Mouse (Mus musculus) myocyte (in vitro differentiated cells): ENCODE results near the gene Fmo5. TPM values are rescaled to one million over a fixed set of nuclear protein-coding genes. Genes with fewer than 3 reads are reported as not detected.
A peak's percentile ranks its signal among the peaks of the same experiment; 100 is the strongest.

Experiments
- H3K27me3 ChIP-seq: one replicate; pipeline ENCODE4 v1.6.1; 2011; ENCODE audit not compliant: control insufficient read depth, insufficient read depth, insufficient read length
- H3K36me3 ChIP-seq: one replicate; pipeline ENCODE4 v1.6.1; 2011; ENCODE audit not compliant: control insufficient read depth, insufficient read depth
- H3K4me2 ChIP-seq: one replicate; pipeline ENCODE4 v1.6.1; 2011; ENCODE audit warnings: low read depth, control low read depth
- H3K4me3 ChIP-seq: one replicate; pipeline ENCODE4 v1.5.1; 2011; ENCODE audit warnings: mild to moderate bottlenecking, control low read depth, moderate library complexity
- H3K79me2 ChIP-seq: one replicate; pipeline ENCODE4 v1.6.1; 2011; ENCODE audit not compliant: control insufficient read depth, insufficient read depth
- H3ac ChIP-seq: one replicate; pipeline ENCODE4 v1.6.1; 2011; ENCODE audit not compliant: control insufficient read depth, insufficient read length
- CEBPB ChIP-seq: IDR thresholded peaks from 2 replicates; pipeline ENCODE4 v1.6.1; 2011; ENCODE audit warnings: mild to moderate bottlenecking, moderate library complexity; ENCODE audit not compliant: poor library complexity, insufficient read depth, severe bottlenecking
- E2F4 ChIP-seq: IDR thresholded peaks from one replicate; pipeline ENCODE4 v1.6.1; 2011; ENCODE audit warnings: mild to moderate bottlenecking, control low read depth, moderate library complexity; ENCODE audit not compliant: insufficient read depth
- MAX ChIP-seq: IDR thresholded peaks from one replicate; pipeline ENCODE4 v1.6.1; 2011; ENCODE audit warnings: low read depth, mild to moderate bottlenecking, control low read depth
- MYOD1 ChIP-seq, 3 experiments: IDR thresholded peaks; one replicate each; pipeline ENCODE4 v1.6.1; 2011; ENCODE audit warnings: control low read depth in 2 of 3, low read depth in 2 of 3, mild to moderate bottlenecking in 2 of 3, moderate library complexity in 1 of 3; ENCODE audit not compliant: insufficient read length in 2 of 3, control insufficient read depth in 1 of 3
- MYOG ChIP-seq, 3 experiments: IDR thresholded peaks; one replicate each; pipeline ENCODE4 v1.6.1; 2011; ENCODE audit warnings: control low read depth in 2 of 3, low read depth in 2 of 3, mild to moderate bottlenecking in 2 of 3; ENCODE audit not compliant: insufficient read length in 2 of 3, control insufficient read depth in 1 of 3, insufficient read depth in 1 of 3
- POLR2A ChIP-seq: IDR thresholded peaks from one replicate; pipeline ENCODE4 v1.6.1; 2011; ENCODE audit warnings: low read depth, mild to moderate bottlenecking, control low read depth, moderate library complexity; ENCODE audit not compliant: insufficient read length
- POLR2AphosphoS2 ChIP-seq: IDR thresholded peaks from one replicate; pipeline ENCODE4 v1.6.1; 2011; ENCODE audit warnings: low read depth, control low read depth; ENCODE audit not compliant: insufficient read length
- REST ChIP-seq: IDR thresholded peaks from one replicate; pipeline ENCODE4 v1.6.1; 2011; ENCODE audit warnings: mild to moderate bottlenecking, control low read depth, moderate library complexity; ENCODE audit not compliant: insufficient read depth, insufficient read length
- SRF ChIP-seq: IDR thresholded peaks from one replicate; pipeline ENCODE4 v1.6.1; 2011; ENCODE audit warnings: low read depth; ENCODE audit not compliant: control insufficient read depth, insufficient read length
- TCF12 ChIP-seq: IDR thresholded peaks from one replicate; pipeline ENCODE4 v1.6.1; 2011; ENCODE audit warnings: mild to moderate bottlenecking, control low read depth; ENCODE audit not compliant: poor library complexity, insufficient read depth, severe bottlenecking
- TCF3 ChIP-seq: IDR thresholded peaks from one replicate; pipeline ENCODE4 v1.6.1; 2011; ENCODE audit warnings: low read depth, control low read depth; ENCODE audit not compliant: insufficient read length
- USF1 ChIP-seq: IDR thresholded peaks from one replicate; pipeline ENCODE4 v1.6.1; 2011; ENCODE audit warnings: low read depth, mild to moderate bottlenecking, control low read depth, moderate library complexity
- polyA plus RNA-seq: library from polyadenylated mRNA; unstranded; fragments of >200 nt; fragmentation: generic; extraction: Trizol; gene quantifications from one replicate; pipeline ENCODE4 v1.2.1, GENCODE M21; 2012; ENCODE audit warnings: missing spikeins

Gene Fmo5
- polyA plus RNA-seq, 1 experiment, result 0.17 TPM

GRCm38 (mm10) chr3:97609201-97609844 lies 19.3 kb upstream of the Fmo5 start:
- peak overlapping the region; percentile 100 for H3K4me2 ChIP-seq
- TF ChIP-seq TCF3 (no peak), USF1 (no peak), CEBPB (no peak), POLR2AphosphoS2 (no peak), TCF12 (no peak), E2F4 (no peak), MYOD1 (IDR thresholded peaks at IDR 0.05; ENCODE audit: control insufficient read depth in 1 of 3, insufficient read length in 2 of 3, low read depth in 2 of 3) (no peak), REST (no peak), MAX (no peak), POLR2A (no peak), SRF (no peak), MYOG (IDR thresholded peaks at IDR 0.05; ENCODE audit: control insufficient read depth in 1 of 3, insufficient read depth in 1 of 3, insufficient read length in 2 of 3, low read depth in 2 of 3) (no peak)

GRCm38 (mm10) chr3:97609845-97610410 lies 18.7 kb upstream of the Fmo5 start, which contains the start of gene Chd1l:
Chd1l (minus strand) TSS chr3:97610203.
- Histone ChIP-seq H3K27me3 (peaks cover 5% of the 10 kb centered on the region), H3K79me2 (no peaks in the 10 kb centered on the region), H3K4me3 (peak within 1 kb of the TSS; percentile 35), H3K4me2 (peak within 1 kb of the TSS; percentile 100), H3K36me3 (no peaks in the 10 kb centered on the region), H3ac (peak within 1 kb of the TSS; percentile 20)
- TF ChIP-seq MYOG (IDR thresholded peaks at IDR 0.05; ENCODE audit: control insufficient read depth in 1 of 3, insufficient read depth in 1 of 3, insufficient read length in 2 of 3, low read depth in 2 of 3) (peak in 2 of 3 experiments; percentile 31 to 59), MYOD1 (IDR thresholded peaks at IDR 0.05; ENCODE audit: control insufficient read depth in 1 of 3, insufficient read length in 2 of 3, low read depth in 2 of 3) (peak in 1 of 3 experiments; percentile 60), CEBPB (no peak), SRF (no peak), REST (no peak), TCF12 (no peak), POLR2A (peak; percentile 60), TCF3 (no peak), E2F4 (peak; percentile 70), MAX (no peak), USF1 (no peak), POLR2AphosphoS2 (peak; percentile 53)

More at GRCm38 (mm10) chr3:97609201-97609844, 19.3 kb upstream of the Fmo5 start:
- Histone ChIP-seq H3K79me2 (no peaks in the 10 kb centered on the region), H3K4me3 (peak overlapping the region; percentile 35), H3ac (peak overlapping the region; percentile 20), H3K27me3 (peaks cover 5% of the 10 kb centered on the region), H3K36me3 (no peaks in the 10 kb centered on the region)

- Histone ChIP-seq H3K79me2 (no peaks in the 10 kb centered on the region), H3K27me3 (peaks cover 5% of the 10 kb centered on the region), H3K4me2 (no peak overlapping the region), H3K36me3 (no peaks in the 10 kb centered on the region), H3K4me3 (no peak overlapping the region), H3ac (no peak overlapping the region)
- TF ChIP-seq USF1, result no peak
- no peak for TF ChIP-seq POLR2AphosphoS2
- TF ChIP-seq CEBPB, result no peak
- no peak for TF ChIP-seq E2F4
- TF ChIP-seq SRF, result no peak
These were observed 17.6 kb upstream of the Fmo5 start for GRCm38 (mm10) chr3:97611021-97611420.

GRCm38 (mm10) chr3:97615154-97615553 lies 13.4 kb upstream of the Fmo5 start:
- Histone ChIP-seq H3K4me2 (no peak overlapping the region), H3ac (no peak overlapping the region), H3K79me2 (no peaks in the 10 kb centered on the region), H3K4me3 (no peak overlapping the region), H3K27me3 (peaks cover 9% of the 10 kb centered on the region), H3K36me3 (no peaks in the 10 kb centered on the region)
- TF ChIP-seq USF1 (no peak), MYOD1 (IDR thresholded peaks at IDR 0.05; ENCODE audit: control insufficient read depth in 1 of 3, insufficient read length in 2 of 3, low read depth in 2 of 3) (no peak)

- TF ChIP-seq MYOD1 (IDR thresholded peaks at IDR 0.05; ENCODE audit: control insufficient read depth in 1 of 3, insufficient read length in 2 of 3, low read depth in 2 of 3) (no peak), E2F4 (no peak), TCF12 (no peak), TCF3 (no peak), USF1 (no peak), POLR2AphosphoS2 (no peak), MAX (no peak), CEBPB (no peak), SRF (no peak), POLR2A (no peak), MYOG (IDR thresholded peaks at IDR 0.05; ENCODE audit: control insufficient read depth in 1 of 3, insufficient read depth in 1 of 3, insufficient read length in 2 of 3, low read depth in 2 of 3) (no peak), REST (no peak)
- Histone ChIP-seq H3K4me3 (no peak overlapping the region), H3K27me3 (peaks cover 9% of the 10 kb centered on the region), H3K4me2 (no peak overlapping the region), H3K79me2 (no peaks in the 10 kb centered on the region), H3ac (no peak overlapping the region), H3K36me3 (no peaks in the 10 kb centered on the region)
These were observed 12.7 kb upstream of the Fmo5 start for GRCm38 (mm10) chr3:97615933-97616332.
